Mouse (Mus musculus) olfactory bulb, adult 2 months (tissue): ENCODE measurements around the gene Slc6a12.

Experiments
- CTCF ChIP-seq: fragments of 200-500 bp; IDR thresholded peaks from 2 replicates; pipeline ENCODE4 v1.5.1; 2012; ENCODE audit warnings: low read depth, mild to moderate bottlenecking, low read length, moderate library complexity; ENCODE audit not compliant: insufficient read depth
- POLR2A ChIP-seq: fragments of 200-500 bp; IDR thresholded peaks from 2 replicates; pipeline ENCODE4 v1.6.1; 2012; ENCODE audit warnings: mild to moderate bottlenecking, low read depth, low read length, moderate library complexity; ENCODE audit not compliant: insufficient read depth

GRCm38 (mm10) chr6:121385397-121385796 lies 42.5 kb downstream of the Slc6a12 start:
- TF ChIP-seq CTCF, result no peak
- TF ChIP-seq POLR2A, result no peak
